Mouse (Mus musculus) Muller cell, postnatal 12 days (primary cell): ENCODE measurements around the gene Rpl22l1.
"Not testable (repeated sequence)": the region's sequence is repeated elsewhere in the genome, so short reads cannot be mapped to it uniquely, and the experiment has no call there.

Experiments
- DNase-seq: peaks from one replicate; pipeline ENCODE4 v3.0.0-alpha.2; 2015; ENCODE audit errors: inconsistent ontology term

The Rpl22l1 gene

DNA sequence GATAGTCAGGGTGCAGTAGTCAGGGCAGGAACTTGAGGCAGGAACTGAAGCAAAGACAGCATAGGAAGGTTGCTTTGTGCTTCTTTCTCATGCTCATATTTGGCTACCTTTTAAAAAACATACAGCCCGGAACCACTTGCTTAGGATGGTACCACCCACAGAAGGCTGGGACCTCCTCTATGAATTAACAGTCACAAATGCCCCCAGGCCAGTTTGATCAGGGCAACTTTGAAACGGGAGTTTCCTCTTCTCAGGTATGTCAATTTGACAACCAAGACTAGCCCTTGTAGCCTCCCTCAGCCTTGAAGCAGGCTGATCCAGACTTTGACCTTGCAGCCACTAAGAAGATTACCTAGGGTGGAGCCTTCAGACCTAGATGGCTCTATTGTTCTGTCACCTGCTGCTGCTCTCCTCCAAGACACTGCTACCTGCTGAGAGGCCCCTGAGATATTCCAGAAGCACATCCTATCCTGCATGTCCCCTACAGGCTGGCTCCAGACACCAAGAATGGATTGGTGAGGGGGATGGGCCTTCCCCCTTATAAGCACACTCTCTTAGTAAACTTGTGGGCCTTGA is 31.6 kb downstream of the Rpl22l1 start:
- DNase-seq, result no peak

DNA sequence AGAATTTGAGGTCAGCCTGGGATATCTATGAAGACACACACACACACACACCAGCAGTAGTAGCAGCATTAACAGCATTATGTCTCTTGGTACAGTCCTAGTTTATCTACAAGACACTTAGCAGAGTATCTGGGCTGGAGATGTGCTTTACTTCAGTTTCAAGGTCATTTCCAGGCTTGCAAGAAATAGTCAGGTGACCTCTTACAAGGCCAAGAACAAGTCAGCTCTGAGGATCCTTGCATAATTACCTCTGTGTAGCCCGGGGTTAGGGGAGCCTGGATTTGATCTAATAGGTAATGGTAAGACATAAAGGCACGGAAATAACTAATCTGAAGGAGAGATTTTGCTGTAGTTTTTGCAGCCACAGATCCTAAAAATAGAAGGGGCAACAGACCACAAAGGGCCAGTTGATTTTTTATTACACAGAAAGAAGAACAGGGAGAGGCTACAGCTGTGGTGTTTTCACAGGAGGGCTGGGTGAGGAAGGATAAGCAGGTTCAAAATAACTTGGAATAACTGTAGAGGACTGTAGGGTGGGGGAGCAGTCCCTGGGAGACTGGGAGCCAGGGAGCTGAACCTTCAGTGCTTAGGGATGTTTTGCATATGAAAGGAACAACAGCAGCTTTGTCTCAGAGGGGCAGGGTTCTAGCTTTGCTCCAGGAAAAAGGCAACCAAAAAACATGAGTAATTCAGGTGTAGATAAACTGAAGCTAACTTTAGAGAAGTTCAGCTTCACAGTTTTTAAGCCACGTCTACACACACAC is 36.8 kb downstream of the Rpl22l1 start:
- DNase-seq, result no peak

DNA sequence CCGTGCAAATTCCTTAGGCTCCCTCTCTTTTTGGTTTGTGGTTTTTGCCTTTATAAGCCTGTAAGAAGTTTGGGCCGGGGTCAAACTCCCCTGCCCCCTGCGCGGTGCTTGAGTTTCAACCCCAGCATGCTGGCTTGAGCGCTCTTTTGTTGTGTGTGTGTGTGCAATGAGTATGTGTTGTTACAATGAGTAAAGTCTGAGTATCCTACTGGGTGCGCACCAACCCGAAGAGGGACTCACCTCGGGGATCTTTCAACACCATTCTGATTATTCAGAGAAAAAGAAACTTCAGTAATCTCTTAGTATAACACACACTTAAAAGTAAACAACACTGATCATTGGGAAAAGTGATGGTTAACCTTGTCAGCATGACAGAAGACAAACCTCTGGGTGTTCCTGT is 38.0 kb downstream of the Rpl22l1 start:
- DNase-seq, result peak; percentile 4

DNA sequence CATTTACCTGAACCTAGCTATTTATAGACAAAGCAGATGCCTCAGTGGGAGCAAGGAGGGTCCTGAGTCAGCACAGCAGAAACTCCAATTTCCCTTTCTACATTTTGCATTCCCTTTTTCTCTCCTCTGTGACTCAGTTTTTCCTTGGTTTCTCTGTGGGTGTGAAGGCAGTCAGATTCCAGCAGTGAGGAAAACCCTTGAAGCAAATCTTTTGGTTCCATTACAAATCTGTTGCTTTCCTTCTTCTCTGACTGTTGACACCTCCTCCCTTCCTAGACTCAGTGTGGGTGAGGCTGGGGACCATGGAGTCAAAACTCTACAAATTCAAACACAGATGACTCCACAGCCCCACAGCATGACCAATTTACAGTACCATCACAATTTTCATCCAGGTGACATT is 41.9 kb downstream of the Rpl22l1 start:
- no peak for DNase-seq

DNA sequence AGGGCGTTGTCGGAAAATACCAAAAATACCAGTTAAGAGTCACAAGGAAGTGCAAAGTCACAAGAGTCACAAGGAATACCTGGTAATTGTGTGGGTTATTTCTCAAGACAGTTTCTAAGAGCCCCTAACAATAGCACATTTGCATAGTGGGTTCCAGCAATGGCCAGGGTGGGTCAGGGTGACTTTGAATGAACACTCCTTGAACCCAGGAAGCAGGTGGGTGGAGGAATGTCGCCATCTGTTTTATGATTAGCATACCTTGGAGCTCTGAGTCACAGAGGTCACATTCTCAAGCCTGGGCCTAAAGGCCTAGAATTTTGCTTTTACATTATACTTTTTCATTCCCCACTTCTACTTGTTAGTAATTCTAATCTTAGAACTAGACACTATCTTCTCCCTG is 46.9 kb downstream of the Rpl22l1 start:
- not testable (repeated sequence) for DNase-seq
